Mouse (Mus musculus) liver, adult 10 weeks (tissue): ENCODE results near the gene 4931422A03Rik. TPM values are rescaled to one million over a fixed set of nuclear protein-coding genes. Genes with fewer than 3 reads are reported as not detected.

Source experiments
- polyA plus RNA-seq: library from polyadenylated mRNA; stranded (reverse); fragments of 350-450 nt; fragmentation: Illumina TruSeq; extraction: RNeasy Lipid Tissue Mini Kit (QIAGEN cat#74804); gene quantifications from one replicate; pipeline ENCODE4 v1.2.3, GENCODE M21; 2014; ENCODE audit warnings: low read depth, low replicate concordance

The 4931422A03Rik gene
- polyA plus RNA-seq, result not detected

DNA sequence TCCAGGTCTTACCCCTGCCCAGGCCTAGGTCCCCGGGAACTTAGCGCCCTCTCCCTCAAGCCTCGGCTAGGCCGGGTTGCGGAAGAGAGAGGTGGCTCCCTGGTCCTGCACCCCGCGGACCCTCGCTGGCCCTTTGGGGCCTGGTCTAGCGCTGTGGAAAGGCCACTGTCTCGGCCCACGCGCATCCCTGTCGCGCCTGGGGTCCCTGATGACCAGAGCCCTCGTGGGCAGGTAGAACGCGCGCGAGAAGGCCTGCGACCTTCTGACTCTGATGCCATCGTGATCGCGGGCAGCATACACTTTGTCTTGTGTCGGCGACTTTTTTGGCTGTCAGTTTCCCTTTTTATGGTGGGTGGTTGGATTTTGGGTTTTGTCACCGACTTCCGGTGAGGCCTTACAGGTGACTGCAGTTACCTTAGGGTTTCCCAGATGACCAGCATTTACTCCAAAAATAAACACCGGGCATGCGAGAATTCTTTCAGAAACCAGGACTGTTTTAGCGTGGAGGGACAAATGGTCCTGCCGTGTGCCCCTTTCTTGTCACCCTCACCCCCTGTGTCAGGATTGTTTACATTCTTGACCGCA, at the start of gene 4931422A03Rik:
TSS of gene 4931422A03Rik (minus strand) at position 223 of the 585 bp plus-strand sequence.

DNA sequence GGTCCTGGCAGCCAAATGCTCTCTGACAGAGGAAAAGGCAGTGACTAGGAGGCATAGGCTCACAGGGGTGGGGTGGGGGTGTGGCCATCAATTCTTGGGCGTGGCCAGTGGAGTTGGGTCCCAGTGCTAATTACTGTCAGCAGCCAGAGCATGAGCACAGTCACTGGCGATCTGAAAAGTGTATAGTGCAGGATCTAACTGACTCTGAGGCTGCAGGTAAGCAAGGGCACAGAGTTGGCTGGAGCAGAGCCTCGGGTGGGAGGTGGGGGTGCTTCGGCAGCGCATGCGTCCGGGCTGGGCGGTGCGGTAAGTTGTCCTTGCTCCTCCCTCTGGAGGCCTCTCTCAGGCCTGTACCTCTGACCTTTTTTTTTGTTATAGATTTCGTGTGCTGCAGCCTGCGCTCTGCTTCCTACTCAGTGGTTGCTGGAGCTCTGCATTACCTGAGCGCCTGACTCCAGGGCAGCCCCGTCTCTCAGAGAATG, 41.6 kb upstream of the 4931422A03Rik start, which contains the start of gene Cd59b:
TSS of gene Cd59b (plus strand) at position 146 of the 482 bp plus-strand sequence.

DNA sequence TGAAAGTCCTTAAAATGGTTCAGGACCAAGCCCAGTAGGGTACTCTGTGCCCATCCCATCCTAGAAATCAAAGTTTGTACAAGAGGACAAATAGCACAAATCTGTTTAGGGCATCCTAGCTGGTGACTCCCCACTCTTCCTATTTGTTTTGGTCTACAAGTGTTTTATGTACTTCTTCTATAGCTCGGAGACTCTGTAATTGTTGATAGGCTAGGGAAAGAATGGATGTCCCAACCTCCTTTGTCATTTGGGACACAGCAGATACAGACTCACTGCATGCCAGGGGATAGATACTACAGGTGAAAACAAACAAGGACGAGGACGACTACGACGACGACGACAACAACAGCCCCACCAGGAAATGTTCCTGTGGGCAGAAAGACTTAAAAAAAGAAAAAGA, 40.3 kb upstream of the 4931422A03Rik start, which contains the start of gene Gm10799:
TSS of gene Gm10799 (minus strand) at position 101 of the 400 bp plus-strand sequence.

DNA sequence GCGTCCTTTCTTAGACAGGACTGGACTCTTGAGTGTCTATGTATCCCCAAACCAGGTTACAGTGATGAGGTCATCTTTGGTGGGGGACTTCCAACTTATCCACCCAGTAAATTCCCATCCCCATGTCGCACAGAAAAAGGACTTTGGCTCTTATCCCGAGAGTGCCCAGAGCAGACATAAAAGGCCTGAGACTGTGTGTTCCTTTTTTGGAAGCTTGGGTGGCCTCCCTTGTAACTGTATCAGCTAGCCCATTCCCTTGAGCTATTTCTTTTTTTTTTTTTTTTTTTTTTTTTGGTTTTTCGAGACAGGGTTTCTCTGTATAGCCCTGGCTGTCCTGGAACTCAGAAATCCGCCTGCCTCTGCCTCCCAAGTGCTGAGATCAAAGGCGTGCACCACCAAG, 37.4 kb upstream of the 4931422A03Rik start, which contains the start of gene Gm10912:
TSS of gene Gm10912 (plus strand) at position 301 of the 400 bp plus-strand sequence.

DNA sequence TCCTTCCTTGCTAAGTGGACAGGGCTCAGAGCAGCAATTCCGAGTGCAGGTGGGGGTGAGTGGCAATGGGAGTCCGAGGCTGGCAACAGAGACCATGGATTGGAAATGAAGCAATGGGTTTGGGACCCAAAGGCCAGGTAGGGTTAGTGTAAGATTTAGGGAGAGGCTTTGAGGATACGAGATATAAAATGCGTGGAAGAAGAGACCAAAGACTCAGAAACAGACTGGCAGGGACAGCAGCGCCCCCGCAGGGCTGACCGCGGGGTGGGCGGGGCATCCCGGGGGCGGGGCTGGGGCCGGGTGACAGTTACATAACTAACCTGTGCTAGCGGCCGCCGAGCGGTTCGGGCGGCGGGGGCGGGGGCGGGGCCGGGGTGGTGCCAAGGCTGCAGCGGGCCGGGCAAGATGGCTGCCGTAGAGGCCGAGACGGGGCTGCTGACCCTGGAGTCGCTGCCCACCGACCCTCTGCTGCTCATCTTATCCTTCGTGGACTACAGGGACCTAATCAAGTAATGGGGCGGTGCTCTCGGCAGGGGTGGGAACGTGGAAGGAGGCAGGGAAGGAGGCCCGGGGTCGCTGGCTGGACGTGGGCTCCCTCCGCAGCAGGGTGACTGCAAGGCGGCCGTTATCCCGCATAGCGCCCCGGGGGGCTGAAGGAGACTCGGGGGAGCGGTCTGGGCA, 563 bp downstream of the 4931422A03Rik start, which contains the start of gene Fbxo3:
TSS of gene Fbxo3 (plus strand) at position 264 of the 681 bp plus-strand sequence.

DNA sequence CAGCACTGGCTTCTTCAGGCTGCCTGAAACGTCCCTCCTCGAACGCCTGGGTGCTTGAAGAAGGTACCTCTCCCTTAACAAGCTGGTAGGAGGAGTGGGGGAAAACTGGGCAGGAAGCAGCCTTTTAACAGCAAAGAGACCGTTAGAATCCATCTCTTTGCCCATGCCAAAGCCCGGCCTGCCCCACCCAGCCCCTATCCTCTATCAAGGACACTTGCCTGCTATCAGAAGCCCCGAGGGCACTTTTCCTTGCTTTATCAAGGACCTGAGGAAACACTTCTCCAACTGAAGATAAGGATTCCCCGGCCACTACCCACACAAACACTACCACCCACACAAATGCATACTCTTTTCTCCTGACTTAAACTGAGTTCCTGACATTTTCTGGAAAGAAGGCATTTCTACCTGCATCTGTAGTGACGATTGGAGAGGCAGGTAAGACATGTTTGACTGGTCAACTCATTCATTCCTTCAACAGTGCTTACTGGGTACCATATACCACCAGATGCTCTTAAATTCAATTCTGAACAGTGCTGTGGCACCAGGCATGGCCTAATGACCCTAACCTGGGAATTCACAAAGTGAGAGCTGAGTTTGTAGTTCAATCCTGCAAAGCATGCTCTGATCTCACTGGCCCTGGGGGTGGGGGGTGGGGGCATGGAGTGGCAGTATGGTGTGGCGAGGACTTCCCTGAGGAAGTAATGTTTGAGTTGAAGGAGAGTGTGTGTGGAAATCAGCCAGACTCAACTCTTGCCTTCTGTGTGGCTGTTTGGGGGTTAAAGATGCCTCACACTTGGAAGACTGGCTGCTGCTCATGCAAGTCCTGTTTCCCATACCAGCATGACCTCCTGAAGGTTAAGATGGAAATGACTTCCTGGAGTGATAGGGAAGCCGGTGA, 70.3 kb downstream of the 4931422A03Rik start, which contains the start of gene Lmo2:
TSS of gene Lmo2 (plus strand) at position 338 of the 898 bp plus-strand sequence.

Other genes starting within 250 kb of the 4931422A03Rik start
- 375 TPM for gene Caprin1, start 230.7 kb downstream of the 4931422A03Rik start, polyA plus RNA-seq
- 7.2 TPM for gene Lmo2, start 70.4 kb downstream of the 4931422A03Rik start, polyA plus RNA-seq
- 138 TPM for gene Fbxo3, start 640 bp downstream of the 4931422A03Rik start, polyA plus RNA-seq
- not detected for gene Gm10912, start 37.5 kb upstream of the 4931422A03Rik start, polyA plus RNA-seq
- gene Gm10799, start 40.2 kb upstream of the 4931422A03Rik start, polyA plus RNA-seq, result not detected
- gene Cd59b, start 41.5 kb upstream of the 4931422A03Rik start, polyA plus RNA-seq, result 13.0 TPM
- gene Cd59a, start 67.4 kb upstream of the 4931422A03Rik start, polyA plus RNA-seq, result 155 TPM
- not detected for gene A930018P22Rik, start 94.4 kb upstream of the 4931422A03Rik start, polyA plus RNA-seq